Mouse (Mus musculus) kidney, postnatal 25 days (tissue): ENCODE measurements at regions not wholly inside any gene's neighbourhood (a gene's known extent, or its start where the extent isn't known, plus 50 kb on each side); places are given as distances from the start of the nearest gene placed in this dataset.
A peak's percentile ranks its signal among the peaks of the same experiment; 100 is the strongest.

ENCODE experiments used
- DNase-seq, 2 experiments: peaks; one replicate each; pipeline ENCODE4 v3.0.0; 2021; ENCODE audit warnings: mixed read lengths in 2 of 2

- no peak for DNase-seq
Observed at GRCm38 (mm10) chr16:5455352-5455965, 199.7 kb upstream of the Eef2kmt start.

- DNase-seq, result no peak
Observed at GRCm38 (mm10) chr16:5454243-5454642, 198.5 kb upstream of the Eef2kmt start.

GRCm38 (mm10) chr16:5452971-5453370, 197.2 kb upstream of the Eef2kmt start:
- DNase-seq, result no peak

DNA sequence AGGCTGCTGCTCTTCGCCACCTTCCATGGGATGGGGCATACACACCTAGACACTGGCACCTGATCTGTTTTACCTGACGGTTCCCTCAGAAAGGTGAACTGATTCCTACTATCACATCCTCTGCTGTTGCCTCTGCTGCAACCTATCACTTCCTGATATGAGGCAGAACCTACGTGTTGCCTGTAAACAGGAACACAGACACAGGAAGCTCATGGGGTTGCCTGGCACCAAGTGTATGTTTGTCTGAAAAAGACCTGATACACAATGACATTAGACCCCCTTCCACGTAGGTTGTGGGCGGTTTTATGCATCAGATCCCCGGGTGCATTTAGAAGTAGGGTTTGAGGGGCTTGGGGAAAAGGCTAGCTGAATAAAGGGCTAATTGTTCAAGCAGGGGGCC, 190.0 kb upstream of the Eef2kmt start:
- DNase-seq, result no peak

- no peak for DNase-seq
Observed at GRCm38 (mm10) chr16:5444785-5445184, 189.0 kb upstream of the Eef2kmt start.

DNA sequence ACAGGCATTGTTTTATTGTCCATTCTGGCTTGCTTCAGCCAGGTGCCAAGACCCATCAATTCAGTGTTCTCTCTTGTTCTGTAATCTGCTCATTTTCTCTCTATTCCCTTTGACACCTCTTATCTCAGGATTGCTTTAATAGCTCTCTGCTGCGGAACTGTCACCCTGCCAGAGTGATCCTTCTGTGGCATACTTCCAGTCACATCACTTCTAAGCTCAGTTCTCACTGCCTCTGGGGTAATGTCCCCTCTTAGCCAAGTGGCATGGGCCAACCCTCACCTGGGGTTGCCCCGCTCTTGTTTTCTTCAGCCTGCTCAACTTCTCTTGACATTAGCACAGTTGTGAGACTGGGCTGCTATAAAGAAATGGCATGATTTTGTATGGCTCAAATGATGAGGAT, 183.9 kb upstream of the Eef2kmt start:
- DNase-seq, result no peak

GRCm38 (mm10) chr16:5438405-5438804, 182.6 kb upstream of the Eef2kmt start:
- DNase-seq, result no peak

DNA sequence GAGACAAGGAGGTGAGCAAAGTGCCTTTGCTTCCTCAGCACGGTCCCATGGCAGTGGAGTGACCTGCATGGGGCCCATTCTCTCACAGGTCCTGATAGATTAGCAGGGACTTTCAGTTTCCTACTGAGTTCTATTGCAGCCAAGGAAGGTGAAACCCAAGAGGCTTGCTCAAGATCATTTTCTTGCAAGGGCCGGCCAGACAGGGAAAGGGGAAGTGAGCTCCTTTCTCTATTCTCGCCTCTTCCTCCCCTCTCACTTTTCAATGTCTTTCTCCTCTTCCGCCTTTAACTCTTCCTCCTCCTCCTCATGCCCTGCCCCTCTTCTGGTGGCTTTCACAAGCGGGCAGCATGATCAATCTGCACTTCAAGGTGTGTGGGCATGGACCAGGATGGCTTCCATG, 175.9 kb upstream of the Eef2kmt start:
- DNase-seq, result no peak

GRCm38 (mm10) chr16:5431111-5431510, 175.3 kb upstream of the Eef2kmt start:
- no peak for DNase-seq

GRCm38 (mm10) chr16:5429466-5429865, 173.7 kb upstream of the Eef2kmt start:
- DNase-seq, result peak; percentile 36 to 45

DNA sequence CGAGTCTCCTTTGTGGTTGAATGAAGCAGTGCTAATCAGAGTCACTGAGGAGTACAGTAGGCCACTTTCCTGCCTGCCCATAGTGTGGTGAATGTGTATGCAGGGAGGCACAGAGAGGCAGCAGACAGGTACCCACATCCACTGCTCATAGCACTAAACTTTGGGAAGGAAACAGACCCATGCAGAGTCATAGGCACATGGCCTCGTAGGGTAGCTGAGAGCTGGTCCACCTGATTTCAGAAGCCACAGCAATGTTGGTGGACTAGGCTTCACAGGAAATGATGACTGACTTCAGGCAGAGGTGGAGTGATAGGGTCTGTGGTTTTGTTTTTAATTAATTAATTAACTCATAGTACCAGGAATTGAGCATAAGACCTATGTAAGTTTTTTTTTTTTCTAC, 170.1 kb upstream of the Eef2kmt start:
- no peak for DNase-seq

- no peak for DNase-seq
Observed at GRCm38 (mm10) chr16:5422041-5422440, 166.3 kb upstream of the Eef2kmt start.

- no peak for DNase-seq
Observed at GRCm38 (mm10) chr16:5421591-5421990, 165.8 kb upstream of the Eef2kmt start.

DNA sequence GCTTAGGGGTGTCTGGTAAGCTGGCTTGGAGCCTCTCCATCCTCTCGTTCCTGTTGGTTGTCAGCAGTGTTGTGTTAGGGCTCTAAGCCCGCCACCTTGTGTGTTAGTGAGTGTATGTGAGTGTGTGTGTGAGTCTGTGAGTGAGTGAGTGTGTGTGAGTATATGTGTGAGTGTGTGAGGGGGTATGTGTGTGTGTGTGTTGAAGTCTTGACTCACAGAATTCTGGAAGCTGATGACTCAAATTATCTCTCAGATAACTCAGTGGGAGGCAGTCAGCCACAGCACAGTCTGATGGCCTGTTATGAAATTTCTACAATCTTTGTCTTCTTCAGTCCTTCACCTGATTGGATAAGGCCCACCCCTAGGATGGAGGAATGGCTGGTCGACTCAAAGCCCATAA, 163.7 kb upstream of the Eef2kmt start:
- DNase-seq, result no peak

DNA sequence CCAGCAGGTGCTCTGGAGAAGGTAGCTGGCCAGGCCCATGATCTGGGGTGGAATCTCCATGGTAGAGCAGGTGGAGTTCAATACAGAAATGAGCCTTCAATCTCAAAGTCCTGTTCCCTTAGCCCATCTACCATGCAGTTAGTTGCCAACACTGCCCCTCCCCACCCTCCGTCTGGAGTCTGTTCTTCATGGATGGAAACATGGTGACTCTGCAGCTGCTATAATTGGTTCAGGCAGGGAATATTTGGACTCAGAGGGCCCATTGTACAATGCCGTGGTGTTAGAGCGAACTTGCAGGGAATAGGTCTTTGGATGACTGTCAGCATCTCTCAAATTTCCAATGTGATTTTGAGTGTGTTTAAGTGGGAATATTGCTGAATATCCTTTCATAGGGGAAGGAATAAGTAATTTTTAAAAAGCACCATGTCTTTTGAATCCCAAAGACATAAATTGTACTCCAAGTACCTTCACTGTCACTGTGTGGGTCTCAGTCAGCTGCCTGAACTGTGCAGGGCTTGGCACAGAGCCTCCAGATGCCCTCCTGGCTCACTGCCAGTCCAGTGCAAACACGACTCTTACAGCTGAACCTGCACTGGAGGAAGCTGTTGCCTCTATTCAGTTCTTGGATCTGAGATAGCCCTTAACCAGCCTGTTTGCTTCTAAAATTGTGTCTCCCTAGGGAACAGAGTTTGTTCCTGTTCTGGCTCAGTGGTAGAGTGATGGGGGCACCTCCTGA, 162.8 kb upstream of the Eef2kmt start:
- no peak for DNase-seq

- DNase-seq, result no peak
Observed at GRCm38 (mm10) chr16:5415310-5415709, 159.5 kb upstream of the Eef2kmt start.

DNA sequence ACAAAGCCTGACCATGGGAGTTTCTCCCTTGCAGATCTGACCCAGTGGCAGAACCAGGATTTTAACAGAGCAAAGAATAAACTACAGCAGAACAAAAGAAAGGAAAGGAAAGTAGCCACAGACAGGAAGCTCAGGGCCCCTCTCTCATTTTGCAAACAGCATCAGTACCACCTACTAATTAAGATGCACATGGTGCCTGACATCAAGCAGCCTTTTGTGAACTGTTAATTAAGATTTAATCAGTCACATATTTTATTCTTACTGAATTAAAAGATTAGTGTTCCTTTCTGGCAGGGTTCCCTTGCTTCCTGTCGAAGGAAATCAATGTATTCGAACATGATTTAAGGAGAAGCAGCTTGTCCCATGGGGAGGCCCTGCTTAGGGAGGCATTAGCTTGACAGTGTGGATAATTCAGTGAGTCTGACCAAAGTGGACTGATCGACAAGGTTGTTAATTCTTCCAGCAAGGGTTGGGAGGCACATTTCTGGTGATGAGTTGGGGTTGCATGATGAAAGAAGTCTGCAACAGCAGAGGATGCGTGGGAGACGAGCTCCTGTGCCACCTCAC, 156.1 kb upstream of the Eef2kmt start:
- no peak for DNase-seq

DNA sequence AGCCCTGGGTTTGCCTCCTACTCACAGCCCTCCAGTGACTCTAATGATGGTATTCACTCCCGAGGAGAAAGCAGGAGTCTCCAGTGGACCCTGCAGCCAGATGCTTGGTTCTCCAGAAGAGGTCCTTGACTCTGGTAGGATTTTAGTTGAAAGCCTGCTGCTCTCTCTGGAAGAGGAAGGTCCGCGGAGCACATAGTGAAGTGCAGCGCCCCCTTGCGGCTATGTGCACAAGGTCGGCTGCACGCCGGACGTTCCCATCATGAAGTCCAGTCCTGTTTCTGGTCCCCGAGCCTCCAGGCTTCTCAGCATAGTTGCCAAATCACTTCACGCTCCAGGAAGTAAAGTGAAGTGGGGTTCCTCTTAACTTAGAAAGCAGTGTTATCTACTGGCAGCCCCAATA, 150.9 kb upstream of the Eef2kmt start:
- DNase-seq, result peak; percentile 70 to 84

DNA sequence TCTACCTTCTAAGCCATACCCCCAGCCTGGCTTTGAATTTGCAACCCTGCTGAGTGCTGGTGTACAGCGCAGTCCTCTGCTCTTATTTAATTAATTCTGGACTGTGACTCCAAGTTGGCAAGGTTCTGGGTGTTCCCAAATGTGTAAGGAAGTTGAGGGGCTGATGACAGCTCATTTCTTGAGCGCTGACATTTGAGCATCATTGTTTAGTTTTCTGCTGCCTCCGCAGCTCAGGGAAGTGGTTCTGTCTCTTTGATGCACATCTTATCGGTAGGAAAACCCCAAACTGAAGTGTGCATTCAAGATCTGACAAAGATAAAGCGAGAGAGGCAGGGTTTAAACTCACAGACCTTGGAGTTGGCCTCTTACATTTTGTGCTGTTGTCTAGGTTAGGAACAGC, 137.6 kb upstream of the Eef2kmt start:
- no peak for DNase-seq

- DNase-seq, result no peak
Observed at GRCm38 (mm10) chr16:5382930-5383329, 127.1 kb upstream of the Eef2kmt start.

DNA sequence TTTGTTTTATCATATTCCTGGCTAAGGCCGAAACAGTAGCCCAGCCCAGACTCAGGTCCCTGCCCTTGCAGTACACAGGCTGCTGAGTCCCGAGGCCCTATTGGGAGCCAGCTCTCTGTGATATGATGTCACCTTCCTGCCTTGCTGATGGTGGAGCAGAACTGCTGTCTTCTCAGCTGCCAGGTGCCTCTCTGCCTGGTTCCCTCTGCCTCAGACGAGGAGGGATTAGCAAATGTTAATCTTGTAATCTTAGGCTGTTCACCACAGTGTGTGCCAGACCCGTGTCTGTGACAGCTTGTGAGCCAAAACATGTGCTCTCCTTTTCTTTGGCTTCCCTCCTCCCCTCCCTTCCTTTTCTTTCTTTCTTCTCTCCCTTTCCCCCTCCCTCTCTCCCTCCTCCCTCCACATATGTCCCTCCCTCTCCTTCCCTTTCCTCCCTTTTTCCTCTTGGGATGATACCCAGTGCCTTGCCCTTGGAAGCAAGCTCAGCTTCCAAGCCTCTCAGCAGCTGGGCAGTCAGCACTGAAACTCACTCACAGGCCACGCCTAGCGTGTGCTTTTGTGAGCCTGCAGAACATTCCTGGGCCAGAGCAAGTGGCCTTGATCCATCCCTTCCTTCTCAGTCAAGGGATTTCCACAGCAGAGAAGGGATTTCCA, 126.6 kb upstream of the Eef2kmt start:
- DNase-seq, result no peak

DNA sequence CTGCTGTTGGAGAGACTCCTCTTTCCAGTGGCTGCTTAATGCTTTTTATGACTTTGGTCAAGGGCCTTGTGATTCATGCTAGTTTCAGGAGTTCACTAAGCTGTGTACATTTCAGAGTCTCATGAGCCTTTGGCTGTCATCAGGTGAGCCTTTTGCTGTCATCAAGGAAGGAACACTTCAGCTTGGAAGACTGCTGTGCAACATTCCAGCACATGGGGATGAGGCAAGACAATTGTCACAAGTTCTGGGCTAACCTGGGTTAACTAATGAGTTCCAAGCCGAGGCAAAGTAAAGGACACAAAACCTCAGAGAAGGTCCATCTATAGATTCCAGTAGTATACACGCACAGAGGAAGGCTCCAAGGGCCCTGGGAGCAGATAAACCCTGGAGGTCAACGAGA, 124.8 kb upstream of the Eef2kmt start:
- DNase-seq, result no peak

GRCm38 (mm10) chr16:5377001-5377400, 121.2 kb upstream of the Eef2kmt start:
- no peak for DNase-seq
